Mouse (Mus musculus) CH12.LX (cell line): Measurements from ENCODE around the gene E130309D02Rik.

ENCODE experiments used
- BHLHE40 ChIP-seq: IDR thresholded peaks from 2 replicates; pipeline ENCODE4 v1.6.1; 2011; ENCODE audit warnings: mild to moderate bottlenecking, low read depth, low read length, improper control_type of control experiment
- CTCF ChIP-seq, 2 experiments: IDR thresholded peaks in 1 of 2; conservative IDR thresholded peaks in 1 of 2; 2 replicates each; pipeline ENCODE4 v1.5.1; 2011 to 2012; ENCODE audit warnings: low read depth in 2 of 2, low read length in 2 of 2, improper control_type of control experiment in 1 of 2, inconsistent platforms in 1 of 2, mild to moderate bottlenecking in 1 of 2, moderate library complexity in 1 of 2
- E2F4 ChIP-seq: IDR thresholded peaks from 2 replicates; pipeline ENCODE4 v1.6.1; 2011; ENCODE audit warnings: low read depth, low read length, improper control_type of control experiment; ENCODE audit not compliant: insufficient replicate concordance
- EP300 ChIP-seq: IDR thresholded peaks from 2 replicates; pipeline ENCODE4 v1.6.1; 2011; ENCODE audit warnings: low read length, improper control_type of control experiment
- HCFC1 ChIP-seq: IDR thresholded peaks from 2 replicates; pipeline ENCODE4 v1.6.1; 2012; ENCODE audit warnings: low read depth, mild to moderate bottlenecking, inconsistent platforms, low read length, improper control_type of control experiment
- KAT2A ChIP-seq: IDR thresholded peaks from 2 replicates; pipeline ENCODE4 v1.6.1; 2012; ENCODE audit warnings: low read length, improper control_type of control experiment, inconsistent platforms; ENCODE audit not compliant: insufficient replicate concordance
- MAZ ChIP-seq: IDR thresholded peaks from 2 replicates; pipeline ENCODE4 v1.6.1; 2012; ENCODE audit warnings: low read depth, mild to moderate bottlenecking, inconsistent platforms, low read length, improper control_type of control experiment, moderate library complexity
- MYC ChIP-seq: IDR thresholded peaks from 2 replicates; pipeline ENCODE4 v1.6.1; 2011; ENCODE audit warnings: low read depth, mild to moderate bottlenecking, improper control_type of control experiment, low read length
- POLR2A ChIP-seq: IDR thresholded peaks from 2 replicates; pipeline ENCODE4 v1.6.1; 2011; ENCODE audit warnings: low read depth, mild to moderate bottlenecking, improper control_type of control experiment, low read length
- SIN3A ChIP-seq: IDR thresholded peaks from 2 replicates; pipeline ENCODE4 v1.6.1; 2012; ENCODE audit warnings: low read length, improper control_type of control experiment, inconsistent platforms
- UBTF ChIP-seq: IDR thresholded peaks from 2 replicates; pipeline ENCODE4 v1.6.1; 2012; ENCODE audit warnings: low read depth, mild to moderate bottlenecking, inconsistent platforms, low read length, improper control_type of control experiment, moderate library complexity
- USF1 ChIP-seq: IDR thresholded peaks from 2 replicates; pipeline ENCODE4 v1.6.1; 2014; ENCODE audit warnings: low read depth, mild to moderate bottlenecking, inconsistent platforms, low read length, improper control_type of control experiment
- ZC3H11A ChIP-seq: IDR thresholded peaks from 2 replicates; pipeline ENCODE4 v1.6.1; 2012; ENCODE audit warnings: low read depth, mild to moderate bottlenecking, inconsistent platforms, low read length, improper control_type of control experiment
- ZMIZ1 ChIP-seq: IDR thresholded peaks from 2 replicates; pipeline ENCODE4 v1.6.1; 2012; ENCODE audit warnings: low read depth, mild to moderate bottlenecking, inconsistent platforms, low read length, improper control_type of control experiment

DNA sequence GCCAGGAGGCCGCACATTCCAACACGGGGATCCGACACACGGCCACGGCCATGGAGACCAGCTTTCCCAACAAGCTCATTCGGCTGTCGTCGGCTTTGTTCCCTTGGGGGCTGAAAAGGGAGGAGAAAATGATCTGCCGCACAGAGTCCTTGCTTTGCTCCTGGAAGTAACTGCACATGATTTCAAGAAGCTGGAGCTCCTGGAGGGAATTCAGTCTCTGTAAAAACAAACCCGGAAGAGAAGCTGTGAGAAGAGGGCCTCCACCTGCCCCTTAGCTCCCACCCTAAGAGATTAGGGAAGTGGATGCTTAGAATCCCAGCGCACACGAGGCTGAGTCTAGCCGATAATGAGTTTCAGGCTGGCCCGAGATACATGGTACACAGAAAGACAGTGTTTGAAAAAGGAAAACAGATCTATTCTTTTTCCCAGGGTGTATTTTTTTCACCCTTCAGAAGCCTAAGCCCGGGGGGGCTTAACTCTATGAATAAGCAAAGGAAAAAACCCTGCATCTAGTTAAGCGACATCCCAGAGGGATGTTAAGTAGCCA is 904 bp downstream of the E130309D02Rik start:
- TF ChIP-seq HCFC1 (no peak), MYC (0 out of 2 replicates have a peak, but pooled peaks have one; percentile 33), CTCF (conservative IDR thresholded peaks at IDR 0.05 in 1 of 2, IDR thresholded peaks at IDR 0.05 in 1 of 2; ENCODE audit: low read depth in 2 of 2, low read length in 2 of 2) (no peak), POLR2A (no peak), KAT2A (no peak), SIN3A (peak; percentile 72; the same call in 1 of the 2 replicates), USF1 (no peak), MAZ (no peak), ZC3H11A (no peak), ZMIZ1 (no peak), EP300 (no peak), UBTF (no peak), BHLHE40 (no peak; the same call in 1 of the 2 replicates), E2F4 (no peak)
